Mouse (Mus musculus) erythroblast, embryonic 14.5 days (primary cell): ENCODE data around the gene Cct8.

Experiments
- GATA1 ChIP-seq: IDR thresholded peaks from 2 replicates; pipeline ENCODE4 v1.6.1; 2012; ENCODE audit warnings: low read length, inconsistent platforms, mixed read lengths
- TAL1 ChIP-seq: IDR thresholded peaks from 3 replicates; pipeline ENCODE4 v1.6.1; 2012; ENCODE audit warnings: low read length, inconsistent platforms, mixed read lengths

DNA sequence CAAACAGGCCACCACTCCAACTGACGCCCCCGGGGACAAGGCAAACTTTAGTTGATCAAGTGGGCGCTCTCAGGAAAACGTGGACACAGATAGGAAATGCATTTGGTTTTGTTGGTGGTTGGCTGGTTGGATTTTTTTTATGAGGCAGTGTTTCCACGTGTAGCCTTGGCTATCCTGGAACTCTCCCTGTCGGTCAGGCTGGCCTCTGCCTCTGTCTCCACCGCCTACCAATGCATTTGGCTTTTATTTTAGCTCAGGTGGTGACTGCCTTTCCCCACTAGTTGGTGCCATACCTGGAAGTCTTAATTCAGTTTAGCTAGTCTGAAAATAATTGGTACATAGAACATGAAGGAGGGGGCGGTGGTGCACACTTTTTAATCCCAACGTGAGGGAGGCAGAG lies 54.6 kb downstream of the Cct8 start:
- TF ChIP-seq GATA1 (no peak), TAL1 (no peak)
